Mouse (Mus musculus): ENCODE measurements at regions not wholly inside any gene's neighbourhood (a gene's known extent, or its start where the extent isn't known, plus 50 kb on each side); places are given as distances from the start of the nearest gene placed in this dataset.

GRCm38 (mm10) chrX:10770575-10770974, 55.8 kb downstream of the Mid1ip1 start:
- no peak for DNase-seq (ENCODE audit: low spot score in 2 of 2)

GRCm38 (mm10) chrX:10775714-10776515, 61.1 kb downstream of the Mid1ip1 start:
- peak in 1 of 2 experiments; percentile 41 for DNase-seq (ENCODE audit: low spot score in 2 of 2)

- DNase-seq (ENCODE audit: low spot score in 2 of 2) = no peak
These were observed 61.7 kb downstream of the Mid1ip1 start for GRCm38 (mm10) chrX:10776516-10776818.

GRCm38 (mm10) chrX:10778014-10778413, 63.2 kb downstream of the Mid1ip1 start:
- DNase-seq (ENCODE audit: low spot score in 2 of 2) = no peak

GRCm38 (mm10) chrX:10786359-10786758, 71.5 kb downstream of the Mid1ip1 start:
- DNase-seq (ENCODE audit: low spot score in 2 of 2) = no peak

GRCm38 (mm10) chrX:10787057-10787456, 72.2 kb downstream of the Mid1ip1 start:
- DNase-seq (ENCODE audit: low spot score in 2 of 2) = no peak

GRCm38 (mm10) chrX:10820313-10820920, 105.6 kb downstream of the Mid1ip1 start:
- peak; percentile 2 to 8 for DNase-seq (ENCODE audit: low spot score in 2 of 2)

- no peak for DNase-seq (ENCODE audit: low spot score in 2 of 2)
These were observed 118.9 kb downstream of the Mid1ip1 start for GRCm38 (mm10) chrX:10833681-10834080.

GRCm38 (mm10) chrX:10857089-10857488, 142.3 kb downstream of the Mid1ip1 start:
- peak in 1 of 2 experiments; percentile 4 for DNase-seq (ENCODE audit: low spot score in 2 of 2)

- DNase-seq (ENCODE audit: low spot score in 2 of 2) = no peak
These were observed 142.9 kb downstream of the Mid1ip1 start for GRCm38 (mm10) chrX:10857668-10858067.

- DNase-seq (ENCODE audit: low spot score in 2 of 2) = no peak
These were observed 156.8 kb downstream of the Mid1ip1 start for GRCm38 (mm10) chrX:10871613-10872012.

GRCm38 (mm10) chrX:10877856-10878255, 163.0 kb downstream of the Mid1ip1 start:
- no peak for DNase-seq (ENCODE audit: low spot score in 2 of 2)

GRCm38 (mm10) chrX:10878922-10879321, 164.1 kb downstream of the Mid1ip1 start:
- no peak for DNase-seq (ENCODE audit: low spot score in 2 of 2)

- DNase-seq (ENCODE audit: low spot score in 2 of 2) = no peak
These were observed 169.1 kb downstream of the Mid1ip1 start for GRCm38 (mm10) chrX:10883729-10884464.

GRCm38 (mm10) chrX:10892815-10893214, 178.0 kb downstream of the Mid1ip1 start:
- no peak for DNase-seq (ENCODE audit: low spot score in 2 of 2)

GRCm38 (mm10) chrX:10896193-10896955, 181.6 kb downstream of the Mid1ip1 start:
- no peak for DNase-seq (ENCODE audit: low spot score in 2 of 2)

GRCm38 (mm10) chrX:10902686-10903085, 187.9 kb downstream of the Mid1ip1 start:
- DNase-seq (ENCODE audit: low spot score in 2 of 2) = no peak

- DNase-seq (ENCODE audit: low spot score in 2 of 2) = no peak
These were observed 189.3 kb downstream of the Mid1ip1 start for GRCm38 (mm10) chrX:10904072-10904471.

- DNase-seq (ENCODE audit: low spot score in 2 of 2) = no peak
These were observed 190.1 kb downstream of the Mid1ip1 start for GRCm38 (mm10) chrX:10904889-10905288.

GRCm38 (mm10) chrX:10911127-10912061, 196.6 kb downstream of the Mid1ip1 start:
- peak; percentile 1 to 4 for DNase-seq (ENCODE audit: low spot score in 2 of 2)
